Mouse (Mus musculus) hindbrain, embryonic 15.5 days (tissue): ENCODE measurements around the gene Gabrb2. TPM values are rescaled to one million over a fixed set of nuclear protein-coding genes. Genes with fewer than 3 reads are reported as not detected.

Experiments used
- ATAC-seq: fragments of 200-750 bp; cut with Nextera tagmentation; 2 replicates; pipeline ENCODE4 v1.8.0; 2017; ENCODE audit warnings: low read depth, moderate number of reproducible peaks, moderate TSS enrichment; ENCODE audit not compliant: low FRiP score
- H3K27ac ChIP-seq: fragments of 300-500 bp; sonication (generic); replicated peaks from 2 replicates; pipeline ENCODE4 v1.5.1; 2015; ENCODE audit warnings: mild to moderate bottlenecking, inconsistent platforms
- H3K27me3 ChIP-seq: fragments of 300-500 bp; sonication (generic); 2 replicates; pipeline ENCODE4 v1.6.1; 2015; ENCODE audit warnings: control low read depth, inconsistent platforms
- H3K36me3 ChIP-seq: fragments of 300-500 bp; sonication (generic); 2 replicates; pipeline ENCODE4 v1.6.1; 2015; ENCODE audit warnings: control low read depth, inconsistent platforms
- H3K4me1 ChIP-seq: fragments of 300-500 bp; sonication (generic); replicated peaks from 2 replicates; pipeline ENCODE4 v1.6.1; 2015; ENCODE audit warnings: control low read depth, inconsistent platforms
- H3K4me2 ChIP-seq: fragments of 300-500 bp; sonication (generic); 2 replicates; pipeline ENCODE4 v1.6.1; 2015; ENCODE audit warnings: moderate library complexity, mild to moderate bottlenecking, inconsistent platforms
- H3K4me3 ChIP-seq: fragments of 300-500 bp; sonication (generic); 2 replicates; pipeline ENCODE4 v1.5.1; 2015; ENCODE audit warnings: mild to moderate bottlenecking, inconsistent platforms
- H3K9ac ChIP-seq: fragments of 300-500 bp; sonication (generic); 2 replicates; pipeline ENCODE4 v1.6.1; 2015; ENCODE audit warnings: inconsistent platforms
- H3K9me3 ChIP-seq: fragments of 300-500 bp; sonication (generic); 2 replicates; pipeline ENCODE4 v1.6.1; 2016; ENCODE audit warnings: control low read depth, inconsistent platforms
- WGBS: fragments of 180-500 bp; shearing (Covaris S2); methylation state at CpG from one replicate; pipeline ENCODE4 v1.1.7; 2015; 5-methylcytosine and 5-hydroxymethylcytosine counted together
- polyA plus RNA-seq: library from polyadenylated mRNA; unstranded; fragments of >200 nt; fragmentation: Nextera tagmentation; extraction: Ambion mirVana; gene quantifications from 2 replicates; pipeline ENCODE4 v1.2.1, GENCODE M21; 2015

Gabrb2 gene
- polyA plus RNA-seq = 19.9 and 21.7 TPM in 2 replicates

- WGBS = 24% methylated on average over 20 of the region's 20 CpGs
- ATAC-seq = peak; percentile 42
Observed at GRCm38 (mm10) chr11:42418996-42419782, at the start of gene Gabrb2. Gene Gabrb2 (plus strand): TSS chr11:42419757.

GRCm38 (mm10) chr11:42378983-42379382 is 40.6 kb upstream of the Gabrb2 start:
- Histone ChIP-seq H3K4me1 (no peaks in the 10 kb centered on the region), H3K9me3 (no peaks in the 10 kb centered on the region), H3K9ac (no peak overlapping the region), H3K27ac (no peak overlapping the region), H3K27me3 (no peaks in the 10 kb centered on the region), H3K4me2 (no peak overlapping the region), H3K36me3 (no peaks in the 10 kb centered on the region), H3K4me3 (no peak overlapping the region)
- 87% methylated on average over 2 of the region's 2 CpGs for WGBS
- ATAC-seq = no peak

More at GRCm38 (mm10) chr11:42418996-42419782, at the start of gene Gabrb2:
- peak within 1 kb of the TSS; percentile 77 for H3K9ac ChIP-seq
- H3K4me2 ChIP-seq = peak within 1 kb of the TSS; percentile 83
- H3K9me3 ChIP-seq = no peaks in the 10 kb centered on the region
- no peaks in the 10 kb centered on the region for H3K27me3 ChIP-seq
- H3K36me3 ChIP-seq = no peaks in the 10 kb centered on the region
- H3K4me1 ChIP-seq = peaks cover 26% of the 10 kb centered on the region
- peak within 1 kb of the TSS; percentile 71 for H3K4me3 ChIP-seq
- H3K27ac ChIP-seq = peak within 1 kb of the TSS; percentile 88

- Histone ChIP-seq H3K4me2 (no peak overlapping the region), H3K27ac (no peak overlapping the region), H3K9ac (no peak overlapping the region), H3K4me3 (no peak overlapping the region), H3K27me3 (no peaks in the 10 kb centered on the region), H3K4me1 (no peaks in the 10 kb centered on the region), H3K36me3 (no peaks in the 10 kb centered on the region), H3K9me3 (no peaks in the 10 kb centered on the region)
- 87% methylated on average over 4 of the region's 4 CpGs for WGBS
- no peak for ATAC-seq
Observed at GRCm38 (mm10) chr11:42386486-42386885, 33.1 kb upstream of the Gabrb2 start.

GRCm38 (mm10) chr11:42390682-42391290 is 28.8 kb upstream of the Gabrb2 start:
- 76% methylated on average over 3 of the region's 3 CpGs for WGBS
- H3K4me2 ChIP-seq = no peak overlapping the region

GRCm38 (mm10) chr11:42393451-42393850 is 26.1 kb upstream of the Gabrb2 start:
- 81% methylated on average over 4 of the region's 4 CpGs for WGBS
- H3K4me1 ChIP-seq = no peaks in the 10 kb centered on the region
- ATAC-seq = no peak

More at GRCm38 (mm10) chr11:42390682-42391290, 28.8 kb upstream of the Gabrb2 start:
- H3K4me3 ChIP-seq = no peak overlapping the region
- H3K27ac ChIP-seq = no peak overlapping the region
- H3K4me1 ChIP-seq = no peaks in the 10 kb centered on the region
- no peaks in the 10 kb centered on the region for H3K27me3 ChIP-seq
- H3K9ac ChIP-seq = no peak overlapping the region
- no peaks in the 10 kb centered on the region for H3K36me3 ChIP-seq
- ATAC-seq = no peak
- no peaks in the 10 kb centered on the region for H3K9me3 ChIP-seq

GRCm38 (mm10) chr11:42419791-42420633 is 455 bp downstream of the Gabrb2 start:
- Histone ChIP-seq H3K9me3 (no peaks in the 10 kb centered on the region), H3K4me3 (peak overlapping the region; percentile 71), H3K4me2 (peak overlapping the region; percentile 83), H3K4me1 (peaks cover 26% of the 10 kb centered on the region), H3K27ac (peak overlapping the region; percentile 88), H3K27me3 (no peaks in the 10 kb centered on the region), H3K9ac (peak overlapping the region; percentile 77), H3K36me3 (no peaks in the 10 kb centered on the region)
- WGBS = under 1% methylated on average over 21 of the region's 40 CpGs
- ATAC-seq = peak; percentile 84

More at GRCm38 (mm10) chr11:42393451-42393850, 26.1 kb upstream of the Gabrb2 start:
- H3K36me3 ChIP-seq = no peaks in the 10 kb centered on the region
- H3K4me3 ChIP-seq = no peak overlapping the region
- H3K27ac ChIP-seq = no peak overlapping the region
- H3K9ac ChIP-seq = no peak overlapping the region
- H3K4me2 ChIP-seq = no peak overlapping the region
- no peaks in the 10 kb centered on the region for H3K9me3 ChIP-seq
- H3K27me3 ChIP-seq = no peaks in the 10 kb centered on the region

- peaks cover 26% of the 10 kb centered on the region for H3K4me1 ChIP-seq
- H3K27ac ChIP-seq = peak overlapping the region; percentile 88
- no peaks in the 10 kb centered on the region for H3K36me3 ChIP-seq
- ATAC-seq = peak; percentile 72
- no peaks in the 10 kb centered on the region for H3K9me3 ChIP-seq
- WGBS = under 1% methylated on average over 21 of the region's 21 CpGs
- peak overlapping the region; percentile 77 for H3K9ac ChIP-seq
- peak overlapping the region; percentile 83 for H3K4me2 ChIP-seq
- H3K4me3 ChIP-seq = peak overlapping the region; percentile 71
- no peaks in the 10 kb centered on the region for H3K27me3 ChIP-seq
Observed at GRCm38 (mm10) chr11:42420634-42421470, 1.3 kb downstream of the Gabrb2 start.

GRCm38 (mm10) chr11:42423231-42423630 is 3.7 kb downstream of the Gabrb2 start:
- Histone ChIP-seq H3K4me3 (no peak overlapping the region), H3K27me3 (no peaks in the 10 kb centered on the region), H3K36me3 (no peaks in the 10 kb centered on the region), H3K4me1 (peaks cover 26% of the 10 kb centered on the region), H3K9ac (no peak overlapping the region), H3K4me2 (peak overlapping the region; percentile 83), H3K27ac (no peak overlapping the region), H3K9me3 (no peaks in the 10 kb centered on the region)
- no peak for ATAC-seq
- WGBS = 0% methylated on average over 3 of the region's 3 CpGs

- Histone ChIP-seq H3K4me1 (no peaks in the 10 kb centered on the region), H3K27me3 (no peaks in the 10 kb centered on the region), H3K4me3 (no peak overlapping the region), H3K9me3 (no peaks in the 10 kb centered on the region), H3K27ac (no peak overlapping the region), H3K9ac (no peak overlapping the region), H3K4me2 (no peak overlapping the region), H3K36me3 (no peaks in the 10 kb centered on the region; the same call in 1 of the 2 replicates)
- no peak for ATAC-seq
Observed at GRCm38 (mm10) chr11:42431495-42431894, 11.9 kb downstream of the Gabrb2 start.

GRCm38 (mm10) chr11:42438978-42439377 is 19.4 kb downstream of the Gabrb2 start:
- H3K4me2 ChIP-seq = no peak overlapping the region
- no peak overlapping the region for H3K4me3 ChIP-seq
- no peak overlapping the region for H3K9ac ChIP-seq
- H3K27me3 ChIP-seq = no peaks in the 10 kb centered on the region
- no peaks in the 10 kb centered on the region for H3K9me3 ChIP-seq
- no peaks in the 10 kb centered on the region for H3K4me1 ChIP-seq
- no peak for ATAC-seq
- 88% methylated on average over 2 of the region's 2 CpGs for WGBS
- no peak overlapping the region for H3K27ac ChIP-seq
- no peaks in the 10 kb centered on the region for H3K36me3 ChIP-seq

- Histone ChIP-seq H3K27me3 (no peaks in the 10 kb centered on the region), H3K27ac (no peak overlapping the region), H3K9me3 (no peaks in the 10 kb centered on the region), H3K4me1 (no peaks in the 10 kb centered on the region), H3K4me2 (no peak overlapping the region), H3K36me3 (no peaks in the 10 kb centered on the region), H3K9ac (no peak overlapping the region), H3K4me3 (no peak overlapping the region)
- no peak for ATAC-seq
Observed at GRCm38 (mm10) chr11:42443641-42444040, 24.1 kb downstream of the Gabrb2 start.
